ENCODE assay signal across 9 mouse cellular contexts in genomic region chr4:100527554-100528001, GRCm38 (mm10). TPM values are rescaled to one million over a fixed set of nuclear protein-coding genes. Genes with fewer than 3 reads are reported as not detected.
DNase-seq lines count a peak whose midpoint lies in the region; ATAC-seq and TF ChIP-seq lines count a peak whose summit lies in the region.
"Had no signal": no experiment of that assay in that cellular context is flagged by ENCODE, and none has a peak within 500 bp of the region (broad histone marks: within the 10 kb centered on the region; RNA-seq: fewer than 3 reads in every experiment).

No protein-coding gene starts in this region.

- no peak for TF ChIP-seq EP300 in stomach, postnatal 0 days (optimal IDR thresholded peaks at IDR 0.05)

- DNase-seq in gastrocnemius, postnatal 10 days = peak; percentile 18
- no peak for DNase-seq in gastrocnemius, postnatal 36 days
- DNase-seq in WW6 (ENCODE audit: low read depth, low spot score) = peak; percentile 28
- peak; percentile 47 for DNase-seq in stomach, postnatal 0 days (ENCODE audit: low spot score)
- DNase-seq in spleen, postnatal 14 days (ENCODE audit: low spot score in 2 of 2) = no peak
- no peak for DNase-seq in adrenal gland, postnatal 36 days

- no peaks in the 10 kb centered on the region for H3K9me3 ChIP-seq in heart, embryonic 14.5 days (ENCODE audit: control insufficient read depth, low read length)
- H3K9me3 ChIP-seq in liver, embryonic 12.5 days (replicated peaks) = no peaks in the 10 kb centered on the region
- no peaks in the 10 kb centered on the region for H3K9me3 ChIP-seq in stomach, postnatal 0 days (ENCODE audit: control insufficient read depth, low read length)

- H3K9ac ChIP-seq in heart, embryonic 14.5 days (ENCODE audit: low read length) = peak overlapping the region; percentile 47
- no peak overlapping the region for H3K9ac ChIP-seq in liver, embryonic 12.5 days
- H3K9ac ChIP-seq in stomach, postnatal 0 days (ENCODE audit: low read length) = no peak overlapping the region

- intact Hi-C loops in gastrocnemius, postnatal 36 days (cut with DNase I) = no loop called here

- peak overlapping the region; percentile 79 to 82 for H3K27ac ChIP-seq in heart, embryonic 14.5 days (replicated peaks in 1 of 2; ENCODE audit: control insufficient read depth in 1 of 2, insufficient read depth in 1 of 2, low read depth in 2 of 2, low read length in 2 of 2)
- no peak overlapping the region for H3K27ac ChIP-seq in liver, embryonic 12.5 days
- no peak overlapping the region for H3K27ac ChIP-seq in stomach, postnatal 0 days (replicated peaks)

- peaks cover 15 to 36% of the 10 kb centered on the region in 2 experiments for H3K4me1 ChIP-seq in heart, embryonic 14.5 days (ENCODE audit: control insufficient read depth in 2 of 2, insufficient read depth in 2 of 2, low read length in 2 of 2)
- H3K4me1 ChIP-seq in liver, embryonic 12.5 days = no peaks in the 10 kb centered on the region
- no peaks in the 10 kb centered on the region for H3K4me1 ChIP-seq in stomach, postnatal 0 days (replicated peaks; ENCODE audit: control insufficient read depth, insufficient read depth)

- ATAC-seq in heart, embryonic 14.5 days (ENCODE audit: insufficient number of reproducible peaks, insufficient read depth, low FRiP score, low read depth) = peak; percentile 70
- ATAC-seq in liver, embryonic 12.5 days = no peak
- peak; percentile 61 for ATAC-seq in stomach, postnatal 0 days (ENCODE audit: low FRiP score, low TSS enrichment)

- 6% methylated on average over 15 of the region's 15 CpGs for WGBS in heart, embryonic 14.5 days
- 13% methylated on average over 15 of the region's 15 CpGs for WGBS in liver, embryonic 12.5 days (ENCODE audit: insufficient replicate concordance)
- 12% methylated on average over 15 of the region's 15 CpGs for WGBS in stomach, postnatal 0 days

- H3K4me3 ChIP-seq in heart, embryonic 14.5 days (ENCODE audit: control insufficient read depth in 1 of 2, insufficient read depth in 1 of 2, low read depth in 1 of 2, low read length in 2 of 2) = peak overlapping the region; percentile 12 to 29
- H3K4me3 ChIP-seq in liver, embryonic 12.5 days = 0 out of 2 replicates have a peak overlapping the region, but pooled peaks have one; percentile 2
- H3K4me3 ChIP-seq in stomach, postnatal 0 days (ENCODE audit: low read depth, low read length) = no peak overlapping the region

- H3K27me3 ChIP-seq in heart, embryonic 14.5 days (ENCODE audit: control insufficient read depth, insufficient read depth, low read length) = no peaks in the 10 kb centered on the region
- H3K27me3 ChIP-seq in liver, embryonic 12.5 days (replicated peaks) = peaks cover 8% of the 10 kb centered on the region; the same call in 1 of the 2 replicates
- no peaks in the 10 kb centered on the region for H3K27me3 ChIP-seq in stomach, postnatal 0 days (ENCODE audit: control insufficient read depth, insufficient read depth, low read length)

- peak; percentile 19; the same call in 1 of the 2 replicates for TF ChIP-seq CTCF in stomach, postnatal 0 days (IDR thresholded peaks at IDR 0.05; ENCODE audit: low read depth)

- no peaks in the 10 kb centered on the region for H3K36me3 ChIP-seq in heart, embryonic 14.5 days (ENCODE audit: control insufficient read depth, insufficient read depth, low read length)
- H3K36me3 ChIP-seq in liver, embryonic 12.5 days = no peaks in the 10 kb centered on the region
- no peaks in the 10 kb centered on the region for H3K36me3 ChIP-seq in stomach, postnatal 0 days (ENCODE audit: control insufficient read depth, insufficient read depth, low read length)

- H3K4me2 ChIP-seq in heart, embryonic 14.5 days (ENCODE audit: low read length) = peak overlapping the region; percentile 60
- peak overlapping the region; percentile 35 for H3K4me2 ChIP-seq in liver, embryonic 12.5 days
- peak overlapping the region; percentile 51 for H3K4me2 ChIP-seq in stomach, postnatal 0 days (replicated peaks; ENCODE audit: low read depth)

RNA-seq across cellular contexts. Expression of gene Ube2u, which starts 48.9 kb away (rescaled TPM):
- total RNA-seq in gastrocnemius, postnatal 10 days (2021) = not detected
- not detected for total RNA-seq in gastrocnemius, postnatal 36 days (2021)
- 0.14 TPM in 1 of 2 replicates, not detected in the other for polyA plus RNA-seq in heart, embryonic 14.5 days (2014; fragmentation: Nextera tagmentation; extraction: Ambion mirVana)
- polyA plus RNA-seq in liver, embryonic 12.5 days (2016; fragmentation: Nextera tagmentation; extraction: Ambion mirVana) = 0.11 and 0.13 TPM in 2 replicates
- 0.08 TPM in 2 replicates for polyA plus RNA-seq in stomach, postnatal 0 days (2015; fragmentation: Nextera tagmentation; extraction: Ambion mirVana)
- total RNA-seq in adrenal gland, postnatal 36 days (2021) = under 1 TPM in 1 of 2 experiments, not detected in 1; 0.16 TPM
- polyA plus RNA-seq: C2C12 had no signal

Comparison
In these comparisons a context has a peak if more than half of its experiments do, and no peak if none do; other contexts are left out.
1. DNase-seq: peak in gastrocnemius, postnatal 10 days (single experiment), WW6 (single experiment) and stomach, postnatal 0 days (single experiment); none in gastrocnemius, postnatal 36 days (0 of 2), spleen, postnatal 14 days (0 of 2) and adrenal gland, postnatal 36 days (0 of 2).
2. H3K27ac ChIP-seq: peak in heart, embryonic 14.5 days (2 of 2); none in liver, embryonic 12.5 days (single experiment) and stomach, postnatal 0 days (single experiment).
3. Peak in every context shown above with its lines, with median percentiles within 50 percentile points of each other: H3K4me2 ChIP-seq.